Mouse (Mus musculus): ENCODE data around the gene Jade2. TPM values are rescaled to one million over a fixed set of nuclear protein-coding genes. Genes with fewer than 3 reads are reported as not detected.

The Jade2 gene
- polyA plus RNA-seq, 1 experiment, result 21.8 TPM

DNA sequence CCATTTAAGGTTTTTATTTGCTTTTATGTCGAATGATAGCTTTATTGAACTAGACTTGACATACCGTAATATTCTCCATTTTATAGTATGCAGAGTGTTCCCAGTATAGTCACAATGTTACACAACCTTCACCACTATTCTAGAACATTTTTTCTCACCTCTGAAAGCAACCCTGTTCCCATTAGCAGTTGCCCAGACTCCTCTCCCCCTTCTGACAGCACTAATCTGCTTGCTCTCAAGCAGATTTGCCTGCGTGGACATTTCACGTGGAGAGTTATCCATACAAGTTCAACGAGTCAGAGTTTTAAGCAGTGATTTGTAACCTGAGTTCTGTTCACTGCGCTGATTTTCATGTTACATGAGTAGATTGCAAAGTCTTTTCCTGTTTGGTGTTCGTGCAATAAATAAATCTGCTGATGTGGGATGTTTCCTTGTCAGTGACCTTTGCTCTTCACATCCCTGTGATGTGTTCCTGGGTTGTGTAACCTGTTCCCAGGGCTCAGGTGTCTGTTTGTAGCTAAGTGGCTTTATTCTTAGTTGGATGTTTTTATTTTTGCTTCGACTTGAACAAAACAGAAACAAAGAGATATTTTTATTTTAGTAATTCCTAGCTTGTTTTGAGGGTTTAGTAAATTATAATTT lies 89.8 kb downstream of the Jade2 start:
- TF ChIP-seq CTCF (IDR thresholded peaks at IDR 0.05; ENCODE audit: borderline replicate concordance, insufficient read depth, low read depth, low read length) (no peak), POLR2A (IDR thresholded peaks at IDR 0.05; ENCODE audit: borderline replicate concordance, insufficient read depth, low read length) (no peak)
- no peak for DNase-seq
- no peaks in the 10 kb centered on the region for H3K27me3 ChIP-seq (ENCODE audit: control insufficient read depth, insufficient read depth, low read length)
- no peak overlapping the region for H3K4me3 ChIP-seq (replicated peaks; ENCODE audit: insufficient read depth, low read depth, low read length)
- no peaks in the 10 kb centered on the region for H3K4me1 ChIP-seq (ENCODE audit: control insufficient read depth, insufficient read depth, low read length)
- 81% methylated on average over 8 of the region's 8 CpGs for WGBS
- H3K27ac ChIP-seq (ENCODE audit: insufficient read depth, low read length), result no peak overlapping the region

- H3K4me3 ChIP-seq (replicated peaks; ENCODE audit: insufficient read depth, low read depth, low read length), result no peak overlapping the region
- no peak overlapping the region for H3K27ac ChIP-seq (ENCODE audit: insufficient read depth, low read length)
- H3K4me1 ChIP-seq (ENCODE audit: control insufficient read depth, insufficient read depth, low read length), result no peaks in the 10 kb centered on the region
- TF ChIP-seq CTCF (IDR thresholded peaks at IDR 0.05; ENCODE audit: borderline replicate concordance, insufficient read depth, low read depth, low read length) (no peak), POLR2A (IDR thresholded peaks at IDR 0.05; ENCODE audit: borderline replicate concordance, insufficient read depth, low read length) (no peak)
- 86% methylated on average over 4 of the region's 4 CpGs for WGBS
- H3K27me3 ChIP-seq (ENCODE audit: control insufficient read depth, insufficient read depth, low read length), result no peaks in the 10 kb centered on the region
- DNase-seq, result no peak
Observed at GRCm38 (mm10) chr11:51764816-51765215, 92.6 kb downstream of the Jade2 start.

DNA sequence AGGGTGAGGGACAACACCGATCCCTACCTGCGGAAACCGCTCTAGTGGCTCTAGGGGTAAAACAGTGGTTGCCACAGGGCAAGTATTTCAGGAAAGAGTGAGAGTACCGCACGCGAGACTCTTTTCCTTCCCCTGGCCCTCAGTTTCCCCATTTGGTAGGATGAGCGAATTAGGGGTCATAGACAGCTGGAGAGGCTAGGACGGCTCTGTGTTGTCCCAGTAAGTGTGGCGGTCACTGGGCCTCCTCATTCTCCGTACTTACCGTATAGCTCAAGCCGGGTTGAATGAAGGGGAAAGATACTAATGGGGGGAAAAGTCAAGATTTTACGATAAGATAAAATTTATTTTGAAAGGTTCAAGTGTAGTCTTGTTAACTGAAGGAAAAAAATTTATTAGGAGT lies 93.5 kb downstream of the Jade2 start:
- no peak for TF ChIP-seq POLR2A (IDR thresholded peaks at IDR 0.05; ENCODE audit: borderline replicate concordance, insufficient read depth, low read length)
- Histone ChIP-seq H3K27ac (ENCODE audit: insufficient read depth, low read length) (no peak overlapping the region), H3K27me3 (ENCODE audit: control insufficient read depth, insufficient read depth, low read length) (no peaks in the 10 kb centered on the region), H3K4me3 (replicated peaks; ENCODE audit: insufficient read depth, low read depth, low read length) (peak overlapping the region; percentile 72), H3K4me1 (ENCODE audit: control insufficient read depth, insufficient read depth, low read length) (no peaks in the 10 kb centered on the region)
- no peak for DNase-seq
- 4% methylated on average over 13 of the region's 13 CpGs for WGBS

Other genes with a start within 250 kb of the Jade2 start
- gene Nhp2, start 237.9 kb downstream of the Jade2 start, polyA plus RNA-seq (2012; rRNA removed), result 45.2 and 48.4 TPM in 2 replicates
- 62.3 and 72.9 TPM in 2 replicates for gene Rmnd5b, start 221.8 kb downstream of the Jade2 start, polyA plus RNA-seq (2012; rRNA removed)
- 15.3 and 16.7 TPM in 2 replicates for gene N4bp3, start 206.8 kb downstream of the Jade2 start, polyA plus RNA-seq (2012; rRNA removed)
- 3.8 and 4.1 TPM in 2 replicates for gene D930048N14Rik, start 206.7 kb downstream of the Jade2 start, polyA plus RNA-seq (2012; rRNA removed)
- 47.9 and 48.7 TPM in 2 replicates for gene 0610009B22Rik, start 168.8 kb downstream of the Jade2 start, polyA plus RNA-seq (2012; rRNA removed)
- gene Sec24a, start 94.0 kb downstream of the Jade2 start, polyA plus RNA-seq (2012; rRNA removed), result 11.0 and 12.3 TPM in 2 replicates
- 93.3 and 95.1 TPM in 2 replicates for gene Sar1b, start 94.0 kb downstream of the Jade2 start, polyA plus RNA-seq (2012; rRNA removed)
- 41.0 and 41.8 TPM in 2 replicates for gene Cdkn2aipnl, start 110.0 kb upstream of the Jade2 start, polyA plus RNA-seq (2012; rRNA removed)
- gene Ube2b, start 143.1 kb upstream of the Jade2 start, polyA plus RNA-seq (2012; rRNA removed), result 162 and 170 TPM in 2 replicates
- gene Cdkl3, start 146.6 kb upstream of the Jade2 start, polyA plus RNA-seq (2012; rRNA removed), result 12.7 and 14.5 TPM in 2 replicates
- gene Ppp2ca, start 241.0 kb upstream of the Jade2 start, polyA plus RNA-seq (2012; rRNA removed), result 112 and 113 TPM in 2 replicates

Measured in cerebellum, adult 2 months (tissue).